Mouse (Mus musculus) leukemia stem cell, adult 10-12 weeks (primary cell): ENCODE data around the gene Slc22a30. TPM values are rescaled to one million over a fixed set of nuclear protein-coding genes. Genes with fewer than 3 reads are reported as not detected.

Source experiments
- polyA plus RNA-seq: library from polyadenylated mRNA; stranded (reverse); fragments of >175 nt; gene quantifications from 2 replicates; pipeline ENCODE4 v1.2.3, GENCODE M21; 2012; ENCODE audit warnings: low replicate concordance

Gene Slc22a30
- not detected in 2 replicates for polyA plus RNA-seq

DNA sequence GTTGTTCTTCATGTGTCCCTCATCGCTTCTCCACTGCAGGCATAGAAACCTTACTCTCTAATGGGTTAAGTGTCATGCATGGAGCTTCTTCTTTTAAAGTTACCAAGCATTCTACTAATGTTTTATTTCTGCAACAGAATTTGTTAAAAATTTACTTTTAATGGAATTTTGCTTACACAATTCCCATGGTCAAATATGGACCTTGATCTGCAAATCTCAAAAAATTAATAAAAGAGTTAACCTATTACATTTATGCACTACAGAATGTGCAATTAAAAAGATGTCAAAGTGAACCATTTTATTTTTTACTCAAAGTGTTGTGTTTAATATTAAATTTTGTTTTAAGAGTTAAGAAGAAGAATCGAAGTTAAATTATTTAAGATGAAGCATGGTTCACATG, at the start of gene Slc22a30:
Gene Slc22a30, minus strand, starts transcription at position 101 of the 400 bp plus-strand sequence.

Other genes starting within 250 kb of the Slc22a30 start
- gene Slc22a29, start 186.2 kb downstream of the Slc22a30 start, polyA plus RNA-seq = not detected in 2 replicates
- not detected in 2 replicates for gene Slc22a8, start 186.1 kb upstream of the Slc22a30 start, polyA plus RNA-seq
- not detected in 2 replicates for gene Slc22a6, start 212.9 kb upstream of the Slc22a30 start, polyA plus RNA-seq